Mouse (Mus musculus): ENCODE measurements around the gene Prrt1.

DNA sequence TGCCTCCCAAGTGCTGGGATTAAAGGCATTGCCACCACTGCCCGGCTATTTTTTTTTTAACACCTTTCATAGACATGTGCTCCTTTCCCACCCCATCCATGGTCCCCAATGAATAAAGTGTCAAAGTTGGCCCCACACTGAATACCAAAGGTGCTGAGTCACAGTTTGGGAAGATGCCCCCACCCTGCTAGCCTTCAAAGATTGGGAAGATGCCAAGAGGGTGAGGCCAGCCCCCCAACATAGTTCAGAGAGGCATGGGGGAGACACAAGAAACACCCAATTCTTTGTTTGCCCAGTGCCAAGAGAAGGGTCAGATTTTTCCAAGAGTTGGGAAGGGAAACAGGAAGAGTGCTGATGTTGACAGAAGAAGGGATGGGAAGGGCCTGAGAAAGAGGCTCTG is 33.1 kb downstream of the Prrt1 start:
- TF ChIP-seq POLR2A (IDR thresholded peaks at IDR 0.05; ENCODE audit: low read depth, low read length) (no peak), CTCF (IDR thresholded peaks at IDR 0.05; ENCODE audit: borderline replicate concordance, insufficient read depth, low read length) (no peak)

Measured in embryonic fibroblast, embryonic 13.5 days (primary cell).